ENCODE assay signal across 21 mouse cellular contexts in genomic region chr2:74378709-74379108, GRCm38 (mm10).
"Had no signal": no experiment of that assay in that cellular context is flagged by ENCODE, and none has a peak within 500 bp of the region (broad histone marks: within the 10 kb centered on the region; RNA-seq: fewer than 3 reads in every experiment).

No protein-coding gene starts in this region.

- DNase-seq: cerebellum, adult 8-10 months; cerebellum, adult 9-10 months; cerebellum, adult 9-11 months; cerebellum, postnatal 10 days; cerebellum, postnatal 14 days; cerebellum, postnatal 25 days; cerebellum, postnatal 36 days; embryo, embryonic 11 days; forebrain, postnatal 0 days; gastrocnemius, adult 2 months; gastrocnemius, postnatal 10 days; gastrocnemius, postnatal 14 days; gastrocnemius, postnatal 25 days; gastrocnemius, postnatal 36 days; heart, adult 11 months; heart, adult 18-20 months; heart, adult 2 months had no signal

- ATAC-seq: forebrain, embryonic 13.5 days; forebrain, embryonic 14.5 days; forebrain, embryonic 15.5 days; forebrain, embryonic 16.5 days; forebrain, postnatal 0 days had no signal
